29 mouse cellular contexts compared by ENCODE assay signal in genomic region chr5:98416385-98417145, GRCm38 (mm10).
A peak's percentile ranks its signal among the peaks of the same experiment; 100 is the strongest.
DNase-seq lines count a peak whose midpoint lies in the region; ATAC-seq and TF ChIP-seq lines count a peak whose summit lies in the region.
"Had no signal": no experiment of that assay in that cellular context is flagged by ENCODE, and none has a peak within 500 bp of the region (broad histone marks: within the 10 kb centered on the region; RNA-seq: fewer than 3 reads in every experiment).

No protein-coding gene starts in this region.

- peak overlapping the region; percentile 59; the same call in 1 of the 2 replicates for H3K27ac ChIP-seq in lung, embryonic 14.5 days (ENCODE audit: low read depth)
- no peak overlapping the region for H3K27ac ChIP-seq in kidney, postnatal 0 days
- H3K27ac ChIP-seq in limb, embryonic 13.5 days: peak overlapping the region; percentile 70; the same call in 1 of the 2 replicates
- no peak overlapping the region for H3K27ac ChIP-seq in midbrain, embryonic 16.5 days (ENCODE audit: low read length)
- H3K27ac ChIP-seq: embryonic facial prominence, embryonic 12.5 days; hindbrain, embryonic 12.5 days; hindbrain, postnatal 0 days; intestine, embryonic 15.5 days; left cerebral cortex, adult 2 months; liver, embryonic 15.5 days; midbrain, embryonic 12.5 days; neural tube, embryonic 13.5 days had no signal

- TF ChIP-seq CTCF in lung, embryonic 14.5 days (IDR thresholded peaks at IDR 0.05; ENCODE audit: low read depth): no peak
- TF ChIP-seq CTCF in kidney, postnatal 0 days (IDR thresholded peaks at IDR 0.05; ENCODE audit: low read depth): no peak

- no peaks in the 10 kb centered on the region for H3K9me3 ChIP-seq in lung, embryonic 14.5 days (ENCODE audit: low read depth, low read length)
- no peaks in the 10 kb centered on the region for H3K9me3 ChIP-seq in kidney, postnatal 0 days (replicated peaks; ENCODE audit: low read length)
- H3K9me3 ChIP-seq in limb, embryonic 13.5 days: no peaks in the 10 kb centered on the region
- H3K9me3 ChIP-seq in midbrain, embryonic 16.5 days (replicated peaks; ENCODE audit: control insufficient read depth, low read length, poor library complexity, severe bottlenecking): no peaks in the 10 kb centered on the region
- H3K9me3 ChIP-seq: embryonic facial prominence, embryonic 12.5 days; hindbrain, embryonic 12.5 days; intestine, embryonic 15.5 days; liver, embryonic 15.5 days; midbrain, embryonic 12.5 days; neural tube, embryonic 13.5 days had no signal

- peak; percentile 40 for DNase-seq in lung, embryonic 14.5 days
- no peak for DNase-seq in lung, postnatal 4 days
- peak; percentile 54 for DNase-seq in kidney, postnatal 0 days (ENCODE audit: low spot score)
- peak; percentile 12 for DNase-seq in kidney, postnatal 14 days
- no peak for DNase-seq in thymus, postnatal 36 days
- DNase-seq: adrenal gland, postnatal 10 days; B cell, adult 2 months; cerebellum, adult 9-10 months; cerebellum, postnatal 36 days; gastrocnemius, postnatal 36 days; heart, adult 18-20 months; heart, postnatal 36 days; lung, postnatal 36 days; thymus, adult 2 months; thymus, postnatal 4 days had no signal

- no peaks in the 10 kb centered on the region for H3K4me1 ChIP-seq in lung, embryonic 14.5 days (ENCODE audit: insufficient read depth)
- 0 out of 2 replicates have a peak, but pooled peaks cover 4% of the 10 kb centered on the region for H3K4me1 ChIP-seq in kidney, postnatal 0 days (replicated peaks; ENCODE audit: insufficient read depth, low read length)
- H3K4me1 ChIP-seq in limb, embryonic 13.5 days: peaks cover 12% of the 10 kb centered on the region
- no peaks in the 10 kb centered on the region for H3K4me1 ChIP-seq in midbrain, embryonic 16.5 days (ENCODE audit: control insufficient read depth, insufficient read depth, low read length)
- H3K4me1 ChIP-seq: hindbrain, embryonic 12.5 days; intestine, embryonic 15.5 days; liver, embryonic 15.5 days; megakaryocyte, embryonic 14.5 days; midbrain, embryonic 12.5 days; neural tube, embryonic 13.5 days had no signal

- H3K36me3 ChIP-seq in lung, embryonic 14.5 days (ENCODE audit: insufficient read depth): no peaks in the 10 kb centered on the region
- H3K36me3 ChIP-seq in kidney, postnatal 0 days (ENCODE audit: insufficient read depth, low read length): no peaks in the 10 kb centered on the region
- H3K36me3 ChIP-seq in limb, embryonic 13.5 days: no peaks in the 10 kb centered on the region
- H3K36me3 ChIP-seq in midbrain, embryonic 16.5 days (ENCODE audit: control insufficient read depth, insufficient read depth, low read length): no peaks in the 10 kb centered on the region
- H3K36me3 ChIP-seq: embryonic facial prominence, embryonic 12.5 days; hindbrain, embryonic 12.5 days; intestine, embryonic 15.5 days; liver, embryonic 15.5 days; midbrain, embryonic 12.5 days; neural tube, embryonic 13.5 days had no signal

- no peak overlapping the region for H3K4me3 ChIP-seq in lung, embryonic 14.5 days (ENCODE audit: low read depth, low read length)
- no peak overlapping the region for H3K4me3 ChIP-seq in kidney, postnatal 0 days (replicated peaks; ENCODE audit: low read depth, low read length)
- H3K4me3 ChIP-seq in limb, embryonic 13.5 days: no peak overlapping the region
- H3K4me3 ChIP-seq in midbrain, embryonic 16.5 days (ENCODE audit: low read depth, low read length): no peak overlapping the region
- H3K4me3 ChIP-seq: embryonic facial prominence, embryonic 12.5 days; hindbrain, embryonic 12.5 days; intestine, embryonic 15.5 days; left cerebral cortex, adult 2 months; liver, embryonic 15.5 days; megakaryocyte, embryonic 14.5 days; midbrain, embryonic 12.5 days; neural tube, embryonic 13.5 days had no signal

- no peaks in the 10 kb centered on the region for H3K27me3 ChIP-seq in lung, embryonic 14.5 days (ENCODE audit: insufficient read depth, low read length)
- H3K27me3 ChIP-seq in kidney, postnatal 0 days (ENCODE audit: insufficient read depth, low read length): no peaks in the 10 kb centered on the region
- no peaks in the 10 kb centered on the region for H3K27me3 ChIP-seq in limb, embryonic 13.5 days
- H3K27me3 ChIP-seq in midbrain, embryonic 16.5 days (ENCODE audit: control insufficient read depth, insufficient read depth, low read depth, low read length): no peaks in the 10 kb centered on the region
- H3K27me3 ChIP-seq: CH12.LX; embryonic facial prominence, embryonic 12.5 days; hindbrain, embryonic 12.5 days; intestine, embryonic 15.5 days; liver, embryonic 15.5 days; megakaryocyte, embryonic 14.5 days; midbrain, embryonic 12.5 days; neural tube, embryonic 13.5 days had no signal

- H3K9ac ChIP-seq in lung, embryonic 14.5 days: no peak overlapping the region
- H3K9ac ChIP-seq in kidney, postnatal 0 days (ENCODE audit: low read depth, low read length): no peak overlapping the region
- no peak overlapping the region for H3K9ac ChIP-seq in limb, embryonic 13.5 days
- no peak overlapping the region for H3K9ac ChIP-seq in midbrain, embryonic 16.5 days (ENCODE audit: low read depth, low read length)
- H3K9ac ChIP-seq: embryonic facial prominence, embryonic 12.5 days; hindbrain, embryonic 12.5 days; intestine, embryonic 15.5 days; liver, embryonic 15.5 days; midbrain, embryonic 12.5 days; neural tube, embryonic 13.5 days had no signal

- ATAC-seq in lung, embryonic 14.5 days (ENCODE audit: insufficient read depth): peak; percentile 82
- ATAC-seq in kidney, postnatal 0 days (replicated peaks; ENCODE audit: low FRiP score, low read depth): no peak; the same call in 1 of the 2 replicates
- peak; percentile 51; the same call in 1 of the 2 replicates for ATAC-seq in limb, embryonic 13.5 days (ENCODE audit: low FRiP score, low read depth)
- no peak for ATAC-seq in midbrain, embryonic 16.5 days
- ATAC-seq: forebrain, embryonic 14.5 days; hindbrain, postnatal 0 days; intestine, embryonic 15.5 days had no signal

- WGBS in lung, embryonic 14.5 days: 63% methylated on average over 9 of the region's 9 CpGs
- WGBS in kidney, postnatal 0 days: 46% methylated on average over 9 of the region's 9 CpGs
- WGBS in limb, embryonic 13.5 days: 79% methylated on average over 9 of the region's 9 CpGs
- 89% methylated on average over 9 of the region's 9 CpGs for WGBS in midbrain, embryonic 16.5 days

- no peak overlapping the region for H3K4me2 ChIP-seq in lung, embryonic 14.5 days
- no peak overlapping the region for H3K4me2 ChIP-seq in kidney, postnatal 0 days (ENCODE audit: low read length)
- H3K4me2 ChIP-seq in limb, embryonic 13.5 days (replicated peaks): no peak overlapping the region
- H3K4me2 ChIP-seq in midbrain, embryonic 16.5 days (ENCODE audit: low read length): no peak overlapping the region
- H3K4me2 ChIP-seq: embryonic facial prominence, embryonic 12.5 days; heart, embryonic 11.5 days; hindbrain, embryonic 12.5 days; intestine, embryonic 15.5 days; liver, embryonic 15.5 days; midbrain, embryonic 12.5 days; neural tube, embryonic 13.5 days had no signal

Comparison
In these comparisons a context has a peak if more than half of its experiments do, and no peak if none do; other contexts are left out.
1. DNase-seq: peak in lung, embryonic 14.5 days (single experiment), kidney, postnatal 0 days (single experiment) and kidney, postnatal 14 days (single experiment); none in lung, postnatal 4 days (0 of 2) and thymus, postnatal 36 days (0 of 2).
2. ATAC-seq: peak in lung, embryonic 14.5 days (single experiment) and limb, embryonic 13.5 days (single experiment); none in kidney, postnatal 0 days (single experiment) and midbrain, embryonic 16.5 days (single experiment).
3. H3K27ac ChIP-seq: peak in lung, embryonic 14.5 days (single experiment) and limb, embryonic 13.5 days (single experiment); none in kidney, postnatal 0 days (single experiment) and midbrain, embryonic 16.5 days (single experiment).